Mouse (Mus musculus) B cell, adult (primary cell): ENCODE measurements around the gene Olfr1173. TPM values are rescaled to one million over a fixed set of nuclear protein-coding genes. Genes with fewer than 3 reads are reported as not detected.

ENCODE experiments used
- total RNA-seq: library from RNA; stranded (reverse); gene quantifications from 4 replicates; pipeline ENCODE4 v1.2.4, GENCODE M21; 2023; ENCODE audit not compliant: inconsistent age

Gene Olfr1173
- not detected in 4 replicates for total RNA-seq

GRCm38 (mm10) chr2:88279775-88280174, at the start of gene Olfr1173:
TSS of gene Olfr1173 (minus strand) at chr2:88279875.

GRCm38 (mm10) chr2:88327115-88327514, 47.4 kb upstream of the Olfr1173 start, which contains the start of gene Olfr1175-ps:
TSS of gene Olfr1175-ps (minus strand) at chr2:88327215.

DNA sequence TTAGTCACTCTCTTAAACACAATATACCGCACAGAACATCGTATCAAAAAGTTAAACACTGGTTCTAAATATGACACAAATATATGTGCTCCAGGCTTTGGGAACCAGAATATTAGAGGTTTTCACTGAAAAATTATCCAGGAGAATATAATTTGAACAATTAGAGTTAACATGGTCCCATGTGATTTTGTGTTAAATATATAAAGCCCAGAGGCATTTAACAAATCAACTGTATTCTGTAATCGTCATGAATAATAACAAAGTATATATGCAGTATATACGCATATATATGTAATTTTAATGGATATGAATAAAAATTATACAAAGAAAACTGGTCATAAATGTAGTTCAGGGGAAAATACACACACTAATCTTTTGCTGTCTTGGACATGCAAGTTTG, 35.4 kb upstream of the Olfr1173 start, which contains the start of gene Olfr1174-ps:
Olfr1174-ps (minus strand) TSS at position 101 of the 400 bp plus-strand sequence.

GRCm38 (mm10) chr2:88228234-88228633, 51.4 kb downstream of the Olfr1173 start, which contains the start of gene Olfr1170:
TSS of gene Olfr1170 (minus strand) at chr2:88228334.

Other genes starting within 250 kb of the Olfr1173 start
- gene Olfr73, start 242.2 kb downstream of the Olfr1173 start, total RNA-seq = not detected in 4 replicates
- gene Olfr1162, start 228.7 kb downstream of the Olfr1173 start, total RNA-seq = not detected in 4 replicates
- gene Olfr1163, start 208.0 kb downstream of the Olfr1173 start, total RNA-seq = not detected in 4 replicates
- gene Olfr1164, start 185.9 kb downstream of the Olfr1173 start, total RNA-seq = not detected in 4 replicates
- not detected in 4 replicates for gene Olfr1166, start 151.6 kb downstream of the Olfr1173 start, total RNA-seq
- gene Olfr1167, start 124.7 kb downstream of the Olfr1173 start, total RNA-seq = not detected in 4 replicates
- gene Olfr1168, start 98.0 kb downstream of the Olfr1173 start, total RNA-seq = not detected in 4 replicates
- not detected in 4 replicates for gene Olfr1170, start 51.5 kb downstream of the Olfr1173 start, total RNA-seq
- gene Olfr1174-ps, start 35.3 kb upstream of the Olfr1173 start, total RNA-seq = not detected in 4 replicates
- gene Olfr1175-ps, start 47.3 kb upstream of the Olfr1173 start, total RNA-seq = not detected in 4 replicates
- not detected in 4 replicates for gene Olfr1176, start 56.8 kb upstream of the Olfr1173 start, total RNA-seq
- not detected in 4 replicates for gene Olfr1177-ps, start 66.6 kb upstream of the Olfr1173 start, total RNA-seq
- not detected in 4 replicates for gene Olfr1178, start 107.2 kb upstream of the Olfr1173 start, total RNA-seq
- gene Olfr1179, start 126.6 kb upstream of the Olfr1173 start, total RNA-seq = not detected in 4 replicates
- not detected in 4 replicates for gene Olfr1180, start 139.3 kb upstream of the Olfr1173 start, total RNA-seq
- not detected in 4 replicates for gene Olfr1181, start 146.3 kb upstream of the Olfr1173 start, total RNA-seq
- not detected in 4 replicates for gene Gm13757, start 169.3 kb upstream of the Olfr1173 start, total RNA-seq
- not detected in 4 replicates for gene Olfr1183, start 175.0 kb upstream of the Olfr1173 start, total RNA-seq
- not detected in 4 replicates for gene Olfr1184, start 203.7 kb upstream of the Olfr1173 start, total RNA-seq
- gene Olfr1185-ps1, start 213.4 kb upstream of the Olfr1173 start, total RNA-seq = not detected in 4 replicates
- not detected in 4 replicates for gene Olfr1186, start 238.7 kb upstream of the Olfr1173 start, total RNA-seq